Mouse (Mus musculus): Measurements from ENCODE around the gene Gm5798. TPM values are rescaled to one million over a fixed set of nuclear protein-coding genes. Genes with fewer than 3 reads are reported as not detected.

Gene Gm5798
- not detected for polyA plus RNA-seq (2014; fragmentation: Illumina TruSeq; extraction: RNeasy Lipid Tissue Mini Kit (QIAGEN cat#74804); ENCODE audit: insufficient read depth, low read depth, low replicate concordance)

DNA sequence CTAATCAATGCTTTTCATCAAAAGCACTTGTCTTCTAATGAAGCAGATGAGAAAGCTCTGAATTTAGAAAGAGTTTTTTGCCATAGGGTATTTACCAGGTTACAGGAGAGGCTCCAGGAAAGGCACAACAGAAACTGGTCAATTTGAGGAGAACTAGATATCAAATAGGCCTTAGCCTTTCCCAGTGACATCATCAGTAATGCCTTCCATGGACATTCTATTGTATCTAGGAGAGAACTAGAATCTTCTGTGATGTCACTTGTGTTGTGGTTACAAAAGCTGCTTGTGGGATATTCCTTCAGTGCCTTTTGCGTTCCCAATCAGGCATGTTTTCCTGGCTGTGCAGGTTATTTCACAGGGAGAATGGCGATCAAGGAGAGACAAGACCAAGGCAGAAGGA lies at the start of gene Gm5798:
Gene Gm5798 (plus strand): TSS at position 301 of the 400 bp plus-strand sequence.

DNA sequence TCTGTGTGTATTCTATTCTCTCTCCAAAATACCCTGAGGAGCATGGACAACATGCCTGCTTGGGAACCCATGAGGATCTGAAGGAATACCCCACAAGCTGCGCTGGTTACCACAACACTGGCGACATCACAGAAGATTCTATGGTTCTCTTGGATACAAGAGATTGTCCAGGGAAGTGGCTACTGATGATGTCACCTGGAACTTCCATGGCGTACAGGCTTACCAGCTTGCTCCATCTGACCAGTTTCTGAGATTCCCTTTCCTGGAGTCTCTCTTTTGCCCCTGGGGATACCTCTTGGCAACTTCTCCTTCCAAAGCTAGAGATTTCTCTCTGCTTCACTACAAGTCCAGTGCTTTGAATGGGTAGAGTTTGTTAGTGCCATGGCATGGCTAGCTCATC lies 37.9 kb downstream of the Gm5798 start, which contains the start of gene Gm7945:
Gene Gm7945 (minus strand): TSS at position 101 of the 400 bp plus-strand sequence.

Other genes starting within 250 kb of the Gm5798 start
- 3.5 TPM for gene Mat1a, start 243.6 kb upstream of the Gm5798 start, polyA plus RNA-seq (2014; fragmentation: Illumina TruSeq; extraction: RNeasy Lipid Tissue Mini Kit (QIAGEN cat#74804); ENCODE audit: insufficient read depth, low read depth, low replicate concordance)
- gene Sftpa1, start 216.8 kb upstream of the Gm5798 start, polyA plus RNA-seq (2014; fragmentation: Illumina TruSeq; extraction: RNeasy Lipid Tissue Mini Kit (QIAGEN cat#74804); ENCODE audit: insufficient read depth, low read depth, low replicate concordance): 4,670 TPM
- gene Mbl1, start 197.2 kb upstream of the Gm5798 start, polyA plus RNA-seq (2014; fragmentation: Illumina TruSeq; extraction: RNeasy Lipid Tissue Mini Kit (QIAGEN cat#74804); ENCODE audit: insufficient read depth, low read depth, low replicate concordance): 0.74 TPM
- 1,193 TPM for gene Sftpd, start 163.5 kb upstream of the Gm5798 start, polyA plus RNA-seq (2014; fragmentation: Illumina TruSeq; extraction: RNeasy Lipid Tissue Mini Kit (QIAGEN cat#74804); ENCODE audit: insufficient read depth, low read depth, low replicate concordance)
- not detected for gene Gm2832, start 69.8 kb upstream of the Gm5798 start, polyA plus RNA-seq (2014; fragmentation: Illumina TruSeq; extraction: RNeasy Lipid Tissue Mini Kit (QIAGEN cat#74804); ENCODE audit: insufficient read depth, low read depth, low replicate concordance)
- not detected for gene Gm7945, start 37.8 kb downstream of the Gm5798 start, polyA plus RNA-seq (2014; fragmentation: Illumina TruSeq; extraction: RNeasy Lipid Tissue Mini Kit (QIAGEN cat#74804); ENCODE audit: insufficient read depth, low read depth, low replicate concordance)
- gene Gm6482, start 59.7 kb downstream of the Gm5798 start, polyA plus RNA-seq (2014; fragmentation: Illumina TruSeq; extraction: RNeasy Lipid Tissue Mini Kit (QIAGEN cat#74804); ENCODE audit: insufficient read depth, low read depth, low replicate concordance): not detected
- gene Gm7954, start 104.9 kb downstream of the Gm5798 start, polyA plus RNA-seq (2014; fragmentation: Illumina TruSeq; extraction: RNeasy Lipid Tissue Mini Kit (QIAGEN cat#74804); ENCODE audit: insufficient read depth, low read depth, low replicate concordance): not detected
- not detected for gene Gm3486, start 140.9 kb downstream of the Gm5798 start, polyA plus RNA-seq (2014; fragmentation: Illumina TruSeq; extraction: RNeasy Lipid Tissue Mini Kit (QIAGEN cat#74804); ENCODE audit: insufficient read depth, low read depth, low replicate concordance)
- not detected for gene Gm7970, start 207.0 kb downstream of the Gm5798 start, polyA plus RNA-seq (2014; fragmentation: Illumina TruSeq; extraction: RNeasy Lipid Tissue Mini Kit (QIAGEN cat#74804); ENCODE audit: insufficient read depth, low read depth, low replicate concordance)
- not detected for gene 1700049E17Rik2, start 224.6 kb downstream of the Gm5798 start, polyA plus RNA-seq (2014; fragmentation: Illumina TruSeq; extraction: RNeasy Lipid Tissue Mini Kit (QIAGEN cat#74804); ENCODE audit: insufficient read depth, low read depth, low replicate concordance)

Data from lung, adult 10 weeks (tissue).